Mouse (Mus musculus) layer of hippocampus, adult 11-12 months (tissue): ENCODE measurements around the gene Lrrc51.

Experiments
- DNase-seq: peaks from one replicate; pipeline ENCODE4 v3.0.0; 2022; ENCODE audit warnings: low spot score

The Lrrc51 gene

GRCm38 (mm10) chr7:101882413-101883154, 51.1 kb downstream of the Lrrc51 start:
- DNase-seq: no peak

GRCm38 (mm10) chr7:101880855-101881254, 52.8 kb downstream of the Lrrc51 start:
- DNase-seq: peak; percentile 46

GRCm38 (mm10) chr7:101875978-101876377, 57.7 kb downstream of the Lrrc51 start:
- no peak for DNase-seq

- no peak for DNase-seq
Observed at GRCm38 (mm10) chr7:101871296-101871695, 62.4 kb downstream of the Lrrc51 start.

- DNase-seq: no peak
Observed at GRCm38 (mm10) chr7:101870629-101871028, 63.1 kb downstream of the Lrrc51 start, which contains the start of gene Folr1. Gene Folr1 (minus strand): TSS chr7:101870788.

GRCm38 (mm10) chr7:101869163-101869500, 64.6 kb downstream of the Lrrc51 start:
- no peak for DNase-seq

GRCm38 (mm10) chr7:101868241-101869162, 65.2 kb downstream of the Lrrc51 start:
- DNase-seq: no peak

- DNase-seq: no peak
Observed at GRCm38 (mm10) chr7:101867482-101867881, 66.2 kb downstream of the Lrrc51 start.

GRCm38 (mm10) chr7:101866491-101867265, 67.0 kb downstream of the Lrrc51 start:
- DNase-seq: no peak

GRCm38 (mm10) chr7:101863415-101863814, 70.3 kb downstream of the Lrrc51 start, which contains the start of gene Anapc15:
Gene Anapc15 (plus strand): TSS chr7:101863715.
- DNase-seq: no peak
